Mouse (Mus musculus): ENCODE measurements around the gene Gm20388. TPM values are rescaled to one million over a fixed set of nuclear protein-coding genes. Genes with fewer than 3 reads are reported as not detected.

Gm20388 gene
- total and polyA plus RNA-seq, 2 experiments from 2014 or later = 51.3 TPM; not detected in 1

- no peaks in the 10 kb centered on the region for H3K9me3 ChIP-seq (ENCODE audit: low read length)
- H3K36me3 ChIP-seq (ENCODE audit: insufficient read depth) = no peaks in the 10 kb centered on the region
- no peaks in the 10 kb centered on the region for H3K4me1 ChIP-seq (ENCODE audit: insufficient read depth)
- H3K27ac ChIP-seq (ENCODE audit: low read depth, low read length) = no peak overlapping the region
- TF ChIP-seq CTCF (IDR thresholded peaks at IDR 0.05; ENCODE audit: low read depth) = no peak
- 61% methylated on average over 5 of the region's 5 CpGs for WGBS
- H3K4me2 ChIP-seq (ENCODE audit: low read depth) = no peak overlapping the region
- no peak overlapping the region for H3K9ac ChIP-seq
- DNase-seq (no peak), ATAC-seq (no peak)
- H3K4me3 ChIP-seq (ENCODE audit: low read depth, low read length) = no peak overlapping the region
- H3K27me3 ChIP-seq (ENCODE audit: insufficient read depth, low read length) = peaks cover 50% of the 10 kb centered on the region
Observed at GRCm38 (mm10) chr8:121394686-121395085, 1484.0 kb downstream of the Gm20388 start.

DNA sequence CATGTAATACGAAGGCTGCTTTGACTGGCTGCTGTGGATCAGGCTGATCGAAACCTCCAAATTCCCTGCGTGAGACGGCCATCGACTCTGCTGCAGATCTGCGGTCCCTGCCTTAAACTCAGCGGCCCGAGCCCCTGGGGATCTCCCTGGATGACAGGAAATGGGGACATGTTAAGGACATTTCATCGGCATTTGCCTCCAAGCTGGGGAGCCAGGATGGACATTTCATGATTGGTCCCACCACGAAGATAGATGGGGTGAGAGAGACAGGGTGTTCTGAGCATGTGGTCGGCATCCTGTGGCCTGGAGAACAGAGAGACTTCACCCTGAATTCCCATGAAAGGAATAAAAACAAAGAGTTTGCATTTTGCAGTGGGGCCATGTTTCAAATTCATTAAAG, 1484.7 kb downstream of the Gm20388 start:
- Histone ChIP-seq H3K27ac (ENCODE audit: low read depth, low read length) (no peak overlapping the region), H3K4me1 (ENCODE audit: insufficient read depth) (no peaks in the 10 kb centered on the region), H3K4me2 (ENCODE audit: low read depth) (no peak overlapping the region), H3K36me3 (ENCODE audit: insufficient read depth) (no peaks in the 10 kb centered on the region), H3K4me3 (ENCODE audit: low read depth, low read length) (no peak overlapping the region), H3K27me3 (ENCODE audit: insufficient read depth, low read length) (peaks cover 47% of the 10 kb centered on the region), H3K9me3 (ENCODE audit: low read length) (no peaks in the 10 kb centered on the region), H3K9ac (no peak overlapping the region)
- DNase-seq = no peak
- WGBS = 56% methylated on average over 11 of the region's 11 CpGs
- no peak for ATAC-seq
- no peak for TF ChIP-seq CTCF (IDR thresholded peaks at IDR 0.05; ENCODE audit: low read depth)

DNA sequence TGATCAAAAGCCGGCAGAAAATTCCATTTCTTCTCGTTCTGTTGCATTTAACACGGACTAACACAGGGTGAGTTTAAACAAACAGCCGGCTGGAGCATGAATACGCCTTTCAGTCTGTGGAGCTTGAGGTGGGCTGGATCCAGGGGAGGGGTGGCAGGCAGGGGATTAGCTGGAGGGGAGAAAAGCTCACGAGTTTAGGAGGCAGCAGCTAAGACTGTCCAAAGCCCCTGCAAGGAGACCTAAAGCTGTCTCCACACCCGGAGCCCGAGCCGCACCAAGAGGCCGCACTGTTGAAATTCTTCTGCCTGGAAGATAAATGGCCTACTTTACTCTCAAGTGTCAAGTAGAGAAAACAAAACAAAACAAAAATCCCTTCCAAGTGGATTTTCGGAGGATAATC, 1485.5 kb downstream of the Gm20388 start:
- no peak for TF ChIP-seq CTCF (IDR thresholded peaks at IDR 0.05; ENCODE audit: low read depth)
- ATAC-seq = no peak
- DNase-seq = no peak
- Histone ChIP-seq H3K36me3 (ENCODE audit: insufficient read depth) (no peaks in the 10 kb centered on the region), H3K27me3 (ENCODE audit: insufficient read depth, low read length) (peaks cover 40% of the 10 kb centered on the region), H3K4me2 (ENCODE audit: low read depth) (no peak overlapping the region), H3K4me1 (ENCODE audit: insufficient read depth) (no peaks in the 10 kb centered on the region), H3K4me3 (ENCODE audit: low read depth, low read length) (no peak overlapping the region), H3K9me3 (ENCODE audit: low read length) (no peaks in the 10 kb centered on the region), H3K27ac (ENCODE audit: low read depth, low read length) (no peak overlapping the region), H3K9ac (no peak overlapping the region)
- WGBS = 17% methylated on average over 11 of the region's 11 CpGs

DNA sequence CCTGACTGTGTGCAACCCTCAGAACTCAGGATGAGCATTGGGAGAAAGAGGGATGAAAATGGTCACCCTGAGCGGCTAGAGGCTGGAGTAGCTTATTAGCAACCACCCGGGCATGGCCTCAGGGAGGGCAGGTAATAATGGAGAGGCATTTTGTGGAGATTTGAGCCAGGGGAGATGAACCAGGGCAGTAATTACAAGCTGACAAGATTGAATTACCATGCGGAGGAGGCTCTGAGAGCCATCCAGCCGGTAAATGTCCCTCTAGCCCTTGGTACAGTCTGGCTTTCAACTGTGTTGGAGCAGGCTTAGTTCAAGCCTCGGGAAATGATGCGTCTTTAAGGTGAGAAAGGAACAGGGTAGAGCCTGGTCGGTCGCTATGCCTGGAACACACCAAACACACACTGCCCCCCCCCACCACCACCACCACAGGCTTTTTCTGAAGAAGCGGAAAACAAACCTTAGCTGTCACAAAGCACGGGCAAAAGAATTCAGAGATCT, 1486.6 kb downstream of the Gm20388 start:
- WGBS = 40% methylated on average over 10 of the region's 10 CpGs

DNA sequence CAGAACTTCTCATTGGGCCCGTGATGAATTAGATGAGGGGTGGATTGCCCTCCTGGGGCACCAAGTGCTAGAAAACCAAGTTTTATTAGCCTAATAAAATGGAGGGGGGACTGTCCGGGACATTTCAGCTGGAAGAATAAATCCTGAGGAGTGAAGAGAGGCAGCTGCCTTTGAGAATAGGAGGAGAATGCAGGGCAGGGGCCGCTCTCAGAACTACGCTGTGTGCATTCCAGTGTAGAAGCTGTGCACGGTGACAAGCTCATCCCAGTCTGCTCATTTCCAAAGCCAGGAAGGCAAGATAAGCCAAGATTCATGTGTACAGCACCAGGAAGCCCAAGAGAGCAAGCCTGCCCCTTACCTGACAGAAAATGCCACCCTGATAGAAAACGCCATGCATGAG, 1487.4 kb downstream of the Gm20388 start:
- no peak for ATAC-seq
- TF ChIP-seq CTCF (IDR thresholded peaks at IDR 0.05; ENCODE audit: low read depth) = no peak
- no peaks in the 10 kb centered on the region for H3K9me3 ChIP-seq (ENCODE audit: low read length)
- no peaks in the 10 kb centered on the region for H3K4me1 ChIP-seq (ENCODE audit: insufficient read depth)
- H3K27ac ChIP-seq (ENCODE audit: low read depth, low read length) = no peak overlapping the region
- H3K4me2 ChIP-seq (ENCODE audit: low read depth) = no peak overlapping the region
- H3K9ac ChIP-seq = no peak overlapping the region
- H3K36me3 ChIP-seq (ENCODE audit: insufficient read depth) = no peaks in the 10 kb centered on the region
- no peak for DNase-seq
- peaks cover 29% of the 10 kb centered on the region for H3K27me3 ChIP-seq (ENCODE audit: insufficient read depth, low read length)
- 73% methylated on average over 6 of the region's 6 CpGs for WGBS
- no peak overlapping the region for H3K4me3 ChIP-seq (ENCODE audit: low read depth, low read length)

More for the DNA sequence above, 1486.6 kb downstream of the Gm20388 start:
- TF ChIP-seq CTCF (IDR thresholded peaks at IDR 0.05; ENCODE audit: low read depth) = no peak
- Histone ChIP-seq H3K36me3 (ENCODE audit: insufficient read depth) (no peaks in the 10 kb centered on the region), H3K9me3 (ENCODE audit: low read length) (no peaks in the 10 kb centered on the region), H3K27me3 (ENCODE audit: insufficient read depth, low read length) (peaks cover 35% of the 10 kb centered on the region), H3K4me2 (ENCODE audit: low read depth) (no peak overlapping the region), H3K9ac (no peak overlapping the region), H3K4me1 (ENCODE audit: insufficient read depth) (no peaks in the 10 kb centered on the region), H3K27ac (ENCODE audit: low read depth, low read length) (no peak overlapping the region), H3K4me3 (ENCODE audit: low read depth, low read length) (no peak overlapping the region)
- no peak for ATAC-seq
- DNase-seq = no peak

- no peaks in the 10 kb centered on the region for H3K4me1 ChIP-seq (ENCODE audit: insufficient read depth)
- peaks cover 23% of the 10 kb centered on the region for H3K27me3 ChIP-seq (ENCODE audit: insufficient read depth, low read length)
- H3K4me3 ChIP-seq (ENCODE audit: low read depth, low read length) = no peak overlapping the region
- 90% methylated on average over 20 of the region's 20 CpGs for WGBS
- no peaks in the 10 kb centered on the region for H3K9me3 ChIP-seq (ENCODE audit: low read length)
- no peak for TF ChIP-seq CTCF (IDR thresholded peaks at IDR 0.05; ENCODE audit: low read depth)
- no peak overlapping the region for H3K27ac ChIP-seq (ENCODE audit: low read depth, low read length)
- DNase-seq (no peak), ATAC-seq (no peak)
- H3K9ac ChIP-seq = no peak overlapping the region
- no peak overlapping the region for H3K4me2 ChIP-seq (ENCODE audit: low read depth)
- H3K36me3 ChIP-seq (ENCODE audit: insufficient read depth) = no peaks in the 10 kb centered on the region
Observed at GRCm38 (mm10) chr8:121398724-121399123, 1488.1 kb downstream of the Gm20388 start.

- 47% methylated on average over 3 of the region's 3 CpGs for WGBS
- H3K4me2 ChIP-seq (ENCODE audit: low read depth) = no peak overlapping the region
- H3K36me3 ChIP-seq (ENCODE audit: insufficient read depth) = no peaks in the 10 kb centered on the region
- no peak overlapping the region for H3K9ac ChIP-seq
- no peak for TF ChIP-seq CTCF (IDR thresholded peaks at IDR 0.05; ENCODE audit: low read depth)
- H3K27me3 ChIP-seq (ENCODE audit: insufficient read depth, low read length) = peaks cover 19% of the 10 kb centered on the region
- H3K4me3 ChIP-seq (ENCODE audit: low read depth, low read length) = no peak overlapping the region
- DNase-seq (no peak), ATAC-seq (no peak)
- H3K4me1 ChIP-seq (ENCODE audit: insufficient read depth) = no peaks in the 10 kb centered on the region
- H3K27ac ChIP-seq (ENCODE audit: low read depth, low read length) = no peak overlapping the region
- no peaks in the 10 kb centered on the region for H3K9me3 ChIP-seq (ENCODE audit: low read length)
Observed at GRCm38 (mm10) chr8:121399173-121399572, 1488.5 kb downstream of the Gm20388 start.

Data from forebrain, postnatal 0 days (tissue).